Mouse (Mus musculus): ENCODE measurements at regions not wholly inside any gene's neighbourhood (a gene's known extent, or its start where the extent isn't known, plus 50 kb on each side); places are given as distances from the start of the nearest gene placed in this dataset.

GRCm38 (mm10) chr2:174021538-174021937 is 54.6 kb upstream of the Stx16 start:
- Histone ChIP-seq H3K36me3 (ENCODE audit: control insufficient read depth, insufficient read depth, low read length) (no peaks in the 10 kb centered on the region), H3K27me3 (replicated peaks; ENCODE audit: control insufficient read depth, insufficient read depth, low read length) (no peaks in the 10 kb centered on the region), H3K4me1 (ENCODE audit: control insufficient read depth, insufficient read depth, low read length) (peaks cover 5% of the 10 kb centered on the region; the same call in 1 of the 2 replicates), H3K4me3 (ENCODE audit: insufficient read depth, low read depth, low read length) (no peak overlapping the region), H3K27ac (ENCODE audit: insufficient read depth, low read depth, low read length) (no peak overlapping the region)
- WGBS: 79% methylated on average over 3 of the region's 3 CpGs
- TF ChIP-seq CTCF (conservative IDR thresholded peaks at IDR 0.05; ENCODE audit: insufficient read depth, insufficient read length, low read depth, low read length): no peak
- DNase-seq: no peak

DNA sequence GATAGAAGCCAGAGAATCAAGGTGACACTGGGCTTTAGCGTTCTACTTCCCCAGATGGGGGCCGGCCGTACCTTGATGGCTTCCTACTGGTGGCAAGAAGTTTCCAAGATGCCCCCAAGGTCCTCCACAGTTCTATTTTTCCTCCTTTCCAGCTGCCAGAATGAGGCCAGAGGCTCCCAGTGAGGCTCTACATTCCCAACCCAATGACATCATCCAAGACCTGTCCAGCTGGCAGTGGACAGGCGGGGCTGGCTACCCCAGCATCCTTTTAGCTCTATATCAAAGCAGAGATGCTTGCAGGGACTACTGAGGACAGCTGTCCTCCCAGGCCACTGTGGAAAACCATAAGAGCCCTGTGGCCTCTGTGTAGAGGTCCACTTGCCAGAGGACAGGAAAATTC is 53.8 kb upstream of the Stx16 start:
- no peak for DNase-seq
- TF ChIP-seq CTCF (conservative IDR thresholded peaks at IDR 0.05; ENCODE audit: insufficient read depth, insufficient read length, low read depth, low read length) (no peak), POLR2A (IDR thresholded peaks at IDR 0.05; ENCODE audit: low read depth, low read length) (no peak)
- no peaks in the 10 kb centered on the region for H3K36me3 ChIP-seq (ENCODE audit: control insufficient read depth, insufficient read depth, low read length)
- no peak overlapping the region for H3K4me3 ChIP-seq (ENCODE audit: insufficient read depth, low read depth, low read length)
- WGBS: 84% methylated on average over 4 of the region's 4 CpGs
- H3K4me1 ChIP-seq (ENCODE audit: control insufficient read depth, insufficient read depth, low read length): peaks cover 5% of the 10 kb centered on the region; the same call in 1 of the 2 replicates
- H3K27ac ChIP-seq (ENCODE audit: insufficient read depth, low read depth, low read length): no peak overlapping the region
- H3K27me3 ChIP-seq (replicated peaks; ENCODE audit: control insufficient read depth, insufficient read depth, low read length): no peaks in the 10 kb centered on the region

DNA sequence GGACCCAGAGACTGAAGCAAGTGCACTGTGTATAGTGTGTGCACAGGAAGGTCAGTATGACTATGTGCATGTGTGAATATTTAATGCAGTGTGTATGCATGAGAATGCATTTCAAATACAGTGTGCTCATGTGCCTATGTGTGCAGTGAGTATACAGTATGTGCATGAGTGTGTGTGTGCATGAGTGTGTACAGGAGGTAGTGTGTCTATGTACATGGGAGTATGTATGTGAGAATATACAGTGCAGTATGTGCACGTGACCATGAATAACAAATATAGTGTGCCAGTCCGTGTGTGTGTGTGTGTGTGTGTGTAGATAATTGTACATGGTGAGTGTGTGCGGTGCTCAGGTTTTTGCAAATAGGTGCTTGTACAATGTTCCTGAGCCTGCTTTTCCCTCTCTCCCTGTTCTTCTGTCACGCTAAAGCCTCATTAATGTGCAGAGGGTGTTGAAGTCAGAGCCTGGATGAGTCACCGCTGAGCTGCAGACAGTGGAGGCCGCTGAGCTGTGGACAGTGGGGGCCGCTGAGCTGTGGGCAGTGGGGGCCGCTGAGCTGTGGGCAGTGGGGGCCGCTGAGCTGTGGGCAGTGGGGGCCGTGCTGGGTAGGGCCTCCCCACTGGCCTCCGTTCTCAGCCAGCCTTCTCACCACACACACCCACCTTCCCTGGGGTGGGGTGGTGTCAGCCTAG is 50.8 kb upstream of the Stx16 start:
- no peak overlapping the region for H3K27ac ChIP-seq (ENCODE audit: insufficient read depth, low read depth, low read length)
- H3K27me3 ChIP-seq (replicated peaks; ENCODE audit: control insufficient read depth, insufficient read depth, low read length): no peaks in the 10 kb centered on the region
- WGBS: 61% methylated on average over 11 of the region's 11 CpGs
- DNase-seq: no peak
- H3K4me1 ChIP-seq (ENCODE audit: control insufficient read depth, insufficient read depth, low read length): no peaks in the 10 kb centered on the region
- TF ChIP-seq POLR2A (IDR thresholded peaks at IDR 0.05; ENCODE audit: low read depth, low read length): no peak
- no peak for TF ChIP-seq CTCF (conservative IDR thresholded peaks at IDR 0.05; ENCODE audit: insufficient read depth, insufficient read length, low read depth, low read length)
- H3K4me3 ChIP-seq (ENCODE audit: insufficient read depth, low read depth, low read length): no peak overlapping the region
- no peaks in the 10 kb centered on the region for H3K36me3 ChIP-seq (ENCODE audit: control insufficient read depth, insufficient read depth, low read length)
